Mouse (Mus musculus): Measurements from ENCODE around the gene Cnksr3. TPM values are rescaled to one million over a fixed set of nuclear protein-coding genes. Genes with fewer than 3 reads are reported as not detected.

Gene Cnksr3
- polyA plus RNA-seq, 1 experiment from 2014 or later, result 11.1 TPM

DNA sequence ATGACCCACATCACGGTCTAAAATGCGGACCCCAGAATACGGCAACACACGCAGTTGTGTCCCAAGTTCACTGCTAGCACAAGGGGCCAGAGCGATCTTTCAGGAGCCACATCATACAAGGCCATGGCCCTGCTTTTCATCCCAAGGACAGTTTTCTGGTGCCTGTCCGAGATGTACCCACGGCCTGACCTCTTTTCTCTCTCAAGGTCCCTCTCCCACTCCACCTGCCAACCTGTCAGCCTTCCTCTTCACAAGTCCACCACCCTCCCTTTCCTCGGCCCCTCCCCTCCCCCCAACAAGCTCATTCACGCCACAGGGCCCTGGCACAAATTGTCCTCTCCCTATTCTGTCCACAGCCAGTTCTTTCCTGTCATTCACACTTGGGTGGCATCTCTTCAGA is 9.5 kb downstream of the Cnksr3 start:
- Histone ChIP-seq H3K9me3 (ENCODE audit: control insufficient read depth, low read depth, low read length) (no peaks in the 10 kb centered on the region), H3K4me3 (ENCODE audit: low read depth, low read length) (no peak overlapping the region), H3K9ac (replicated peaks; ENCODE audit: low read depth, low read length) (no peak overlapping the region), H3K27me3 (ENCODE audit: control insufficient read depth, insufficient read depth, low read length) (no peaks in the 10 kb centered on the region), H3K27ac (ENCODE audit: low read length) (no peak overlapping the region), H3K4me1 (ENCODE audit: control insufficient read depth, insufficient read depth, low read length) (0 out of 2 replicates have a peak, but pooled peaks cover 5% of the 10 kb centered on the region), H3K36me3 (ENCODE audit: control insufficient read depth, insufficient read depth, low read length) (no peaks in the 10 kb centered on the region), H3K4me2 (replicated peaks; ENCODE audit: low read depth, low read length) (no peak overlapping the region)
- ATAC-seq (ENCODE audit: insufficient number of reproducible peaks, insufficient read depth, low FRiP score, low read depth), result no peak
- 85% methylated on average over 9 of the region's 9 CpGs for WGBS

- H3K36me3 ChIP-seq (ENCODE audit: control insufficient read depth, insufficient read depth, low read length), result no peaks in the 10 kb centered on the region
- H3K27me3 ChIP-seq (ENCODE audit: control insufficient read depth, insufficient read depth, low read length), result no peaks in the 10 kb centered on the region
- H3K4me2 ChIP-seq (replicated peaks; ENCODE audit: low read depth, low read length), result no peak overlapping the region
- H3K9me3 ChIP-seq (ENCODE audit: control insufficient read depth, low read depth, low read length), result no peaks in the 10 kb centered on the region
- ATAC-seq (ENCODE audit: insufficient number of reproducible peaks, insufficient read depth, low FRiP score, low read depth), result no peak
- peaks cover 16% of the 10 kb centered on the region; the same call in 1 of the 2 replicates for H3K4me1 ChIP-seq (ENCODE audit: control insufficient read depth, insufficient read depth, low read length)
- no peak overlapping the region for H3K9ac ChIP-seq (replicated peaks; ENCODE audit: low read depth, low read length)
- no peak overlapping the region for H3K27ac ChIP-seq (ENCODE audit: low read length)
- H3K4me3 ChIP-seq (ENCODE audit: low read depth, low read length), result no peak overlapping the region
- 88% methylated on average over 7 of the region's 7 CpGs for WGBS
Measured at GRCm38 (mm10) chr10:7200665-7201064, 11.4 kb downstream of the Cnksr3 start.

DNA sequence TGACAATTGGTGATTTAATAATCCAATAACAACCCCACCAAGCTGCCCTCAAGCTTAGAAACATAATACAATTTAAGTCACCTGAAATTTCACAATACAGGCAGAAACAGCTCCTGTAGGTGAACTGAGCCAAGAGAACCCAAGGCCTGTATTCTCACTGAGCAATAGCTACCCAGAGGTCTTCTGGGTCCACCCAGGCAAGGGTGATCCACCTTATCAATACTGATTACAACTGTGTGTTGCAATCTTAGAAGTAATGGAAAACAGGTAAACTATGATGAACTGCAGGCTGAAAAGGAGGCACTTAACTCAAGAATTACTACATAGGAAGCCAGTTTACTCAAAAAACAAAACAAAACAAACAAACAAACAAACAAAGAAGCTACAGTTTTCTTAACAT is 13.8 kb downstream of the Cnksr3 start:
- Histone ChIP-seq H3K27ac (ENCODE audit: low read length) (no peak overlapping the region), H3K4me1 (ENCODE audit: control insufficient read depth, insufficient read depth, low read length) (peaks cover 16% of the 10 kb centered on the region; the same call in 1 of the 2 replicates), H3K9ac (replicated peaks; ENCODE audit: low read depth, low read length) (no peak overlapping the region), H3K4me3 (ENCODE audit: low read depth, low read length) (no peak overlapping the region), H3K9me3 (ENCODE audit: control insufficient read depth, low read depth, low read length) (no peaks in the 10 kb centered on the region), H3K27me3 (ENCODE audit: control insufficient read depth, insufficient read depth, low read length) (no peaks in the 10 kb centered on the region), H3K36me3 (ENCODE audit: control insufficient read depth, insufficient read depth, low read length) (no peaks in the 10 kb centered on the region), H3K4me2 (replicated peaks; ENCODE audit: low read depth, low read length) (no peak overlapping the region)
- no peak for ATAC-seq (ENCODE audit: insufficient number of reproducible peaks, insufficient read depth, low FRiP score, low read depth)

DNA sequence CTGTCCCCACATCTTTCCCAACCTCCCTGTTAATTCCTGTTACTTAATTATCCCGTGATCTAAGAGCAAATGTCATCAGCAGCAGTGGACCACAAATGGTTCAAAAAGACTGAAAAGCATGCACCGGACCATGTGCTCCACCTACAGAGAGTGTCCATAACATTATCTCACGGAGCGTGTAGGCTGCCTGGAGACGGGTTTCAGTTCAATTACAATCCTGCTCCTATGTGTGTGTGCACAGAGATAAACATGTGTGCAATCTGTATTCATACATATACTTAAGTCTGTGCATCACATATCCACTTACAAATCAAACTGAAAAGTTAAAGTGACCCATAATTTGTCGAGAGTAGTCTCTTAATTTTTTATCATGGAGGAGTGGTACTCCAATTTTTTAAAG is 14.3 kb downstream of the Cnksr3 start:
- Histone ChIP-seq H3K9ac (replicated peaks; ENCODE audit: low read depth, low read length) (no peak overlapping the region), H3K4me1 (ENCODE audit: control insufficient read depth, insufficient read depth, low read length) (peaks cover 16% of the 10 kb centered on the region; the same call in 1 of the 2 replicates), H3K4me3 (ENCODE audit: low read depth, low read length) (no peak overlapping the region), H3K4me2 (replicated peaks; ENCODE audit: low read depth, low read length) (no peak overlapping the region), H3K9me3 (ENCODE audit: control insufficient read depth, low read depth, low read length) (no peaks in the 10 kb centered on the region), H3K27me3 (ENCODE audit: control insufficient read depth, insufficient read depth, low read length) (no peaks in the 10 kb centered on the region), H3K36me3 (ENCODE audit: control insufficient read depth, insufficient read depth, low read length) (no peaks in the 10 kb centered on the region), H3K27ac (ENCODE audit: low read length) (no peak overlapping the region)
- WGBS, result 79% methylated on average over 6 of the region's 6 CpGs
- no peak for ATAC-seq (ENCODE audit: insufficient number of reproducible peaks, insufficient read depth, low FRiP score, low read depth)

DNA sequence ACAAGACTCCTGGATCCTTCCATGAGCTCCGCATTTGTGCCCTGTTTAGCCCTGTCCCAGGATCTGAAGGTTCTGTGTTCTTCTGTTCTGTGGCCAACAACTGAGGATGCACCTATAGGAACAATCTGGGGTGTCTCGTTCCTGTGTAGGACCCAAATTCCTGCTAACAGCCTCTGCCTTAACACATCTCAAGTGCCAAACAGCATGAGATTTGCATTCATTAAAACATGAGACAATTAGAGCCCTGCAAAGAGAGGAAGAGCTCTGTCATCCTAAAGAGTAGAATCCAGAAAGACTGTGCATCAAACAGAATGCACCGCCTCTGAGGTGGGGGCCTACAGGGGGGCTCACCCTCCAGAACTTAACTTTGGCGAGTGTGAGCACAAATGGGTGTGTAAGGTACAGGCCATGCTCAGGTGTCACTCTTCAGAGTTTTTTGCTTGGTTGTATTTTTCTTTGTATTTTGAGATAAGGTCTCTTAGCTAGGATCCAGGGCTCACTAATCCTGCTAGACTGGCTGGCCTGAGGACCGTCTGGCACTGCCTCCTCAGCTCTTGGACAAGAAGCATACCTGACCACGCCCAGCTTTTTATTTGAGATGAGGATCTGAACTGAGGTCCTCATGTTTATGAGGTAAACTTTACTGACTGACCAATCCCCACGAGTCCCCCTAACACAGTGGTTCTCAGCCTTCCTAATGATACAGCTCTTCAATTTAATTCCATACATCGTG is 15.2 kb downstream of the Cnksr3 start:
- no peak for ATAC-seq (ENCODE audit: insufficient number of reproducible peaks, insufficient read depth, low FRiP score, low read depth)
- H3K9ac ChIP-seq (replicated peaks; ENCODE audit: low read depth, low read length), result no peak overlapping the region
- no peak overlapping the region for H3K4me2 ChIP-seq (replicated peaks; ENCODE audit: low read depth, low read length)
- H3K4me3 ChIP-seq (ENCODE audit: low read depth, low read length), result no peak overlapping the region
- H3K4me1 ChIP-seq (ENCODE audit: control insufficient read depth, insufficient read depth, low read length), result peaks cover 16% of the 10 kb centered on the region; the same call in 1 of the 2 replicates
- H3K27ac ChIP-seq (ENCODE audit: low read length), result no peak overlapping the region
- H3K27me3 ChIP-seq (ENCODE audit: control insufficient read depth, insufficient read depth, low read length), result no peaks in the 10 kb centered on the region
- H3K9me3 ChIP-seq (ENCODE audit: control insufficient read depth, low read depth, low read length), result no peaks in the 10 kb centered on the region
- H3K36me3 ChIP-seq (ENCODE audit: control insufficient read depth, insufficient read depth, low read length), result no peaks in the 10 kb centered on the region
- 67% methylated on average over 8 of the region's 8 CpGs for WGBS

DNA sequence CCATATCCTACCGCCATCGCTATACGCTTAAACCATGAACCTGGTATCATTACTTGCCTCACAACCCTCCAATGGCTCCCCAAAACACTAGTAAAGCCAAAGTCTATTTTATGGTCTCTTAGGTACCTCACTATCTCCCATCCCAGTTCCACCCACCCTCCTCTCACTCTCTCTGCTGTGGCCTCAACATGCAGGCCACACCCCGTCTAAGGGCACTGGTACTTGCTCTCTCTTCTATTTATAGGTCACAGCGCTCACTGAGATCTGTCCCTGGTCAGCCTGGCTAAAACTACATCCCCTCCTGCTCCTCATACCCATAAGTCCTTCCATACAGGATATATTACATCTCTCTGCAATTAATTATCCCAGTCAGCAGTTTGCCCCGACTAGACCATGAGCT is 16.1 kb downstream of the Cnksr3 start:
- no peak overlapping the region for H3K27ac ChIP-seq (ENCODE audit: low read length)
- no peaks in the 10 kb centered on the region for H3K27me3 ChIP-seq (ENCODE audit: control insufficient read depth, insufficient read depth, low read length)
- no peak overlapping the region for H3K9ac ChIP-seq (replicated peaks; ENCODE audit: low read depth, low read length)
- no peaks in the 10 kb centered on the region for H3K9me3 ChIP-seq (ENCODE audit: control insufficient read depth, low read depth, low read length)
- H3K36me3 ChIP-seq (ENCODE audit: control insufficient read depth, insufficient read depth, low read length), result no peaks in the 10 kb centered on the region
- 76% methylated on average over 6 of the region's 6 CpGs for WGBS
- H3K4me1 ChIP-seq (ENCODE audit: control insufficient read depth, insufficient read depth, low read length), result peaks cover 16% of the 10 kb centered on the region; the same call in 1 of the 2 replicates
- ATAC-seq (ENCODE audit: insufficient number of reproducible peaks, insufficient read depth, low FRiP score, low read depth), result no peak
- H3K4me3 ChIP-seq (ENCODE audit: low read depth, low read length), result no peak overlapping the region
- no peak overlapping the region for H3K4me2 ChIP-seq (replicated peaks; ENCODE audit: low read depth, low read length)

GRCm38 (mm10) chr10:7191721-7192413 is 20.2 kb downstream of the Cnksr3 start:
- no peak overlapping the region for H3K4me2 ChIP-seq (replicated peaks; ENCODE audit: low read depth, low read length)
- H3K27me3 ChIP-seq (ENCODE audit: control insufficient read depth, insufficient read depth, low read length), result no peaks in the 10 kb centered on the region
- H3K4me3 ChIP-seq (ENCODE audit: low read depth, low read length), result no peak overlapping the region
- peaks cover 24% of the 10 kb centered on the region; the same call in 1 of the 2 replicates for H3K4me1 ChIP-seq (ENCODE audit: control insufficient read depth, insufficient read depth, low read length)
- 75% methylated on average over 9 of the region's 9 CpGs for WGBS
- no peaks in the 10 kb centered on the region for H3K9me3 ChIP-seq (ENCODE audit: control insufficient read depth, low read depth, low read length)
- no peak overlapping the region for H3K9ac ChIP-seq (replicated peaks; ENCODE audit: low read depth, low read length)
- H3K27ac ChIP-seq (ENCODE audit: low read length), result no peak overlapping the region
- H3K36me3 ChIP-seq (ENCODE audit: control insufficient read depth, insufficient read depth, low read length), result no peaks in the 10 kb centered on the region
- ATAC-seq (ENCODE audit: insufficient number of reproducible peaks, insufficient read depth, low FRiP score, low read depth), result no peak

GRCm38 (mm10) chr10:7189194-7189593 is 22.8 kb downstream of the Cnksr3 start:
- no peak for ATAC-seq (ENCODE audit: insufficient number of reproducible peaks, insufficient read depth, low FRiP score, low read depth)
- no peak overlapping the region for H3K4me3 ChIP-seq (ENCODE audit: low read depth, low read length)
- peaks cover 14% of the 10 kb centered on the region; the same call in 1 of the 2 replicates for H3K4me1 ChIP-seq (ENCODE audit: control insufficient read depth, insufficient read depth, low read length)
- no peak overlapping the region for H3K9ac ChIP-seq (replicated peaks; ENCODE audit: low read depth, low read length)
- WGBS, result 78% methylated on average over 6 of the region's 6 CpGs
- no peaks in the 10 kb centered on the region for H3K9me3 ChIP-seq (ENCODE audit: control insufficient read depth, low read depth, low read length)
- H3K4me2 ChIP-seq (replicated peaks; ENCODE audit: low read depth, low read length), result no peak overlapping the region
- H3K27me3 ChIP-seq (ENCODE audit: control insufficient read depth, insufficient read depth, low read length), result no peaks in the 10 kb centered on the region
- H3K27ac ChIP-seq (ENCODE audit: low read length), result no peak overlapping the region
- H3K36me3 ChIP-seq (ENCODE audit: control insufficient read depth, insufficient read depth, low read length), result no peaks in the 10 kb centered on the region
